Mouse (Mus musculus): ENCODE measurements around the gene Kcnk10. TPM values are rescaled to one million over a fixed set of nuclear protein-coding genes. Genes with fewer than 3 reads are reported as not detected.

Gene Kcnk10
- polyA plus RNA-seq, 1 experiment from 2014 or later = 0.74 TPM

DNA sequence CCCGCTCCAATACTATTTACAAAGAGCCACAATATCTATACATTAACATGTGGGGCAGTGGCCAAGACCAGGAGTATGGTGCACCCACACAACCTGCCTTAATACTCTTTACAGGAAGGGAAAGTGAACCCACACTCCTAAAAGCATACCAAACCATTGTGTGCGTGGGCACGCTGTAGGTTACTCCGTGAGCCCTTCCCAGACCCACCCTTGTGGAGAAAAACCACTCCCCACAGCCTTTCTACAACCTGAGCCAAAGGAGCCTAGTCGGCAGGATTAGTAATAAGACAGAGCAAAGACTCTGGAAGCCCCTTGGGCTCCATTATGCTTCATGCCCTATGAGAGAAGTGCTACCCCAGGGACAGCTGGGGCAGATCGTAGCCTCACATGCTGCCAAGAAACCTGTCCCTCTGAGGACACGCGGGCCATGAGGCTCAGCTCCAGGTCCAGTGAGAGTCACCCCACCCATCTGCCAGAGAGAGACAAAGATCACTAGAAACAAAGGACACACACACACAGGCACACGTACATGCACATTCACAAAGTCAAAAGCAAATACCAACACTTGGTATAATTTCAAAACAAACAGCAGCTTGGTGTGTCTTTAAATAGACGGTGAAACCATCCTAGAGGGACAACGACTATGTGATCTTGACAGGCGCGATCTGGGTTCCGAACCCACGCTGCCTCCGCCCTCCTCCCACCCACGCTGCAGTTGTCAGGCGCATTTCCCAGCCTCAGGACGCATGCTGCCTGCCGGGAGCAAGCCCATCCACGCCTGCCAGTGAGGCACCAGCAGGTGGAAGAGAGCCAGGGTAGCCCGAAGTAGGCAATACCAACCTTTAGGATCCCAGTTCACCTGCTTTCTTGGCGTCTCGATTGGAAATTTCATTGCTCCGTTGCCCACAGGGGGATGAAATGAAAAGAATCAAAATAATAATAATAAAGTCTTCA lies 4.5 kb downstream of the Kcnk10 start:
- Histone ChIP-seq H3K9me3 (ENCODE audit: control insufficient read depth) (no peaks in the 10 kb centered on the region), H3K27ac (ENCODE audit: low read depth, low read length) (no peak overlapping the region), H3K4me3 (ENCODE audit: low read depth, low read length) (peak overlapping the region; percentile 48), H3K4me2 (replicated peaks; ENCODE audit: low read depth) (peak overlapping the region; percentile 86; the same call in 1 of the 2 replicates), H3K36me3 (ENCODE audit: control insufficient read depth, insufficient read depth) (no peaks in the 10 kb centered on the region), H3K27me3 (replicated peaks; ENCODE audit: control insufficient read depth, insufficient read depth, low read length) (peaks cover 49% of the 10 kb centered on the region), H3K4me1 (replicated peaks; ENCODE audit: control insufficient read depth, insufficient read depth, low read length) (no peaks in the 10 kb centered on the region), H3K9ac (ENCODE audit: low read depth, low read length) (no peak overlapping the region)
- WGBS = 17% methylated on average over 25 of the region's 25 CpGs
- no peak for ATAC-seq
- no peak for TF ChIP-seq CTCF (IDR thresholded peaks at IDR 0.05; ENCODE audit: low read depth)

DNA sequence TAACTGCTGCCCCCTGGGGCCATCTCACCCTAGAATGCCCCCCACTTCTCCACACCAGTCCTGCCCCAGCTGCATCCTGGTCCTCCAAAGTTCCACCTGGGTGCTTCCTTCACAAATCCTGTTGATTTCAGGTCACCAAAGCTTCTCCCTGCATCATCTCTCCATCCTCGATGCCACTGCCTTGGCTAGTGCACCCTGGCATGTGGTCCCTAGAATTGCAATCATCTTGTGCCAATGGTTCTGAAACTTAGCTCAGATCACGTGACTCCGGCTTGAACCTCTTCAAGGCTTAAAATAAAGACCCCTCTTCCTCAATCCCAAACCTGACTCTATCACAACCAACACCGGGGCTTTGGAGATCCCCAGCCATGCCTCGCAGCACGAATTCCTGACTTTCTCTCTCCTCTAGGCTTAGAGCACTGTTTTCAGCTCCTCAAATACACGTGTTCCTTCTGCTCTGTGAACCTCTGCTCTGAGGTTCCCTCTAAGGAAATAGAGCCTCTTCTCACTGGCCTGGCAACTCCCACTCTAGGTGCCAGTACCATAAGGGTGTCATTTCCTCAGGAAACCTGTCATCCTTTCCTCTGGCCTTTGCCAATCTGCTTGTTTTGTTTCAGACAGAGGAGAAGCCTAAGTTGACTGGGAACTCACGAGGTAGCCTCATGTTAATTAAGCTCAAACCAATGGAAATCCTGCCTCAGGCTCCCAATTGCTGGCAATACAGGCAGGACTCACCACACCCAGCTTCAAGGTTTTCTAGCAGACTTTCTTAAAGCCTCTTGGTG lies 6.0 kb downstream of the Kcnk10 start:
- H3K4me2 ChIP-seq (replicated peaks; ENCODE audit: low read depth) = no peak overlapping the region
- no peaks in the 10 kb centered on the region for H3K4me1 ChIP-seq (replicated peaks; ENCODE audit: control insufficient read depth, insufficient read depth, low read length)
- no peak overlapping the region for H3K9ac ChIP-seq (ENCODE audit: low read depth, low read length)
- WGBS = 42% methylated on average over 8 of the region's 8 CpGs
- ATAC-seq = no peak
- H3K27me3 ChIP-seq (replicated peaks; ENCODE audit: control insufficient read depth, insufficient read depth, low read length) = peaks cover 39% of the 10 kb centered on the region
- TF ChIP-seq CTCF (IDR thresholded peaks at IDR 0.05; ENCODE audit: low read depth) = no peak
- H3K4me3 ChIP-seq (ENCODE audit: low read depth, low read length) = no peak overlapping the region
- no peaks in the 10 kb centered on the region for H3K9me3 ChIP-seq (ENCODE audit: control insufficient read depth)
- no peaks in the 10 kb centered on the region for H3K36me3 ChIP-seq (ENCODE audit: control insufficient read depth, insufficient read depth)
- no peak overlapping the region for H3K27ac ChIP-seq (ENCODE audit: low read depth, low read length)

DNA sequence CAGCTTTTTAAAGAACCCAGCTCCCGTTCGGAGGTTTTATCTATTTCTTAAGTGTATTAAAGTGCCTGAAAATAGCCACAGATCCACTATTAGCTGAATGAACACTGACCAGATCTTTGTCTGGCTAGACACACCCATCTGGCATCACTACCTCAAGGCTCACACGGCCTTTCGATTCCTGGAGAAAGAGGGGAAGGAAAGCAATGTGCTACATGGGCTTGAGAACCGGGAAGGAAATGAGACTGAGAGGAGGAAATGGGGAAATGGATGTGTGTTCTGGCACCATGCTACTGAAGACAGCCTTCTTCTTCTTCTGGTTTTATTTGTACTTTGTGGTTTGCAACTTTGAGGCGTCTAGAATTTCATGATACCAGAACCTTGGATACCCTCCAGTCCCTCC lies 8.7 kb downstream of the Kcnk10 start:
- no peak overlapping the region for H3K4me3 ChIP-seq (ENCODE audit: low read depth, low read length)
- H3K27ac ChIP-seq (ENCODE audit: low read depth, low read length) = no peak overlapping the region
- no peak overlapping the region for H3K4me2 ChIP-seq (replicated peaks; ENCODE audit: low read depth)
- H3K27me3 ChIP-seq (replicated peaks; ENCODE audit: control insufficient read depth, insufficient read depth, low read length) = peaks cover 12% of the 10 kb centered on the region
- 73% methylated on average over 6 of the region's 6 CpGs for WGBS
- H3K9ac ChIP-seq (ENCODE audit: low read depth, low read length) = no peak overlapping the region
- ATAC-seq = no peak
- no peaks in the 10 kb centered on the region for H3K4me1 ChIP-seq (replicated peaks; ENCODE audit: control insufficient read depth, insufficient read depth, low read length)
- no peaks in the 10 kb centered on the region for H3K36me3 ChIP-seq (ENCODE audit: control insufficient read depth, insufficient read depth)
- no peak for TF ChIP-seq CTCF (IDR thresholded peaks at IDR 0.05; ENCODE audit: low read depth)
- no peaks in the 10 kb centered on the region for H3K9me3 ChIP-seq (ENCODE audit: control insufficient read depth)

DNA sequence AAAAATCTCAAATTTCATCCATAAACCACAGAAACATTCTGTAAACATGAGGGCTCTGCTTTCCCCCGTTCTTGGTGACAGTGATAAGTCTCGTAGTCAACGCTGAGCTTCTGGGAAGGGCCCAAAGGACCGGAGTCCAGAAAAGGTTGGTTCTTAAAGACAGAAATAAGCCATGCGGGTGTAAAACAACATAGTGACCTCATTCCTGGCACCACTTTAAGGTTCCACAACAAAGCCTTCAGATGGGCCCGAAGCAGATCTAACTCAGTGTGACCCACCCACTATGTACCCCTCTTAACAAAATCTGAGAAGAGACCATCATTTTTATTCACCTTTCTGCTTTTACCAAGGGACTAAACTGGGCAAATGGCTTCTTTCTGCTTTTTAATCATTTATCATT lies 10.2 kb downstream of the Kcnk10 start:
- Histone ChIP-seq H3K4me1 (replicated peaks; ENCODE audit: control insufficient read depth, insufficient read depth, low read length) (no peaks in the 10 kb centered on the region), H3K9me3 (ENCODE audit: control insufficient read depth) (no peaks in the 10 kb centered on the region), H3K27ac (ENCODE audit: low read depth, low read length) (no peak overlapping the region), H3K4me2 (replicated peaks; ENCODE audit: low read depth) (no peak overlapping the region), H3K4me3 (ENCODE audit: low read depth, low read length) (no peak overlapping the region), H3K9ac (ENCODE audit: low read depth, low read length) (no peak overlapping the region), H3K36me3 (ENCODE audit: control insufficient read depth, insufficient read depth) (no peaks in the 10 kb centered on the region), H3K27me3 (replicated peaks; ENCODE audit: control insufficient read depth, insufficient read depth, low read length) (no peaks in the 10 kb centered on the region; the same call in 1 of the 2 replicates)
- TF ChIP-seq CTCF (IDR thresholded peaks at IDR 0.05; ENCODE audit: low read depth) = no peak
- 72% methylated on average over 6 of the region's 6 CpGs for WGBS
- no peak for ATAC-seq

DNA sequence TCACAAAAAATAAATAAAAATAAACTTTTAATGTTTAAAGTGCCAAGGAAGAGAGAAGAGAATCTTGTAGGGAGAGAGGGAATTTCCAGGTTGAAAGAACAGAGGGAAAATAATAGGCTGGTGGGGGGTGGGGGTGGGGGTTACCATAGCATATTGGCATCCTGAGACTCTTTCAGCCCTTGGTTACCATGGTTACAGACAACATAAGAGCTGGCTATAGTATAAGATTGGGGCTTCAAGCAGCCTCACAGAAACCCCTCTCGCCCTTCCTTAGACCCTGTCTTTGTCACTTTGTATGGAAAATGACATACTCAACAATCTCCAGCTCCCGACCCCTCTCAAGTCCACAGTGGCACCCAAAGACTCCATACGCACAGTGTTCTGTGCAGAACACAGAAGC lies 13.7 kb downstream of the Kcnk10 start:
- Histone ChIP-seq H3K27ac (ENCODE audit: low read depth, low read length) (no peak overlapping the region), H3K4me2 (replicated peaks; ENCODE audit: low read depth) (no peak overlapping the region), H3K27me3 (replicated peaks; ENCODE audit: control insufficient read depth, insufficient read depth, low read length) (no peaks in the 10 kb centered on the region), H3K4me3 (ENCODE audit: low read depth, low read length) (no peak overlapping the region), H3K9me3 (ENCODE audit: control insufficient read depth) (no peaks in the 10 kb centered on the region), H3K9ac (ENCODE audit: low read depth, low read length) (no peak overlapping the region), H3K4me1 (replicated peaks; ENCODE audit: control insufficient read depth, insufficient read depth, low read length) (no peaks in the 10 kb centered on the region), H3K36me3 (ENCODE audit: control insufficient read depth, insufficient read depth) (no peaks in the 10 kb centered on the region)
- WGBS = 73% methylated on average over 3 of the region's 3 CpGs
- TF ChIP-seq CTCF (IDR thresholded peaks at IDR 0.05; ENCODE audit: low read depth) = no peak
- no peak for ATAC-seq

DNA sequence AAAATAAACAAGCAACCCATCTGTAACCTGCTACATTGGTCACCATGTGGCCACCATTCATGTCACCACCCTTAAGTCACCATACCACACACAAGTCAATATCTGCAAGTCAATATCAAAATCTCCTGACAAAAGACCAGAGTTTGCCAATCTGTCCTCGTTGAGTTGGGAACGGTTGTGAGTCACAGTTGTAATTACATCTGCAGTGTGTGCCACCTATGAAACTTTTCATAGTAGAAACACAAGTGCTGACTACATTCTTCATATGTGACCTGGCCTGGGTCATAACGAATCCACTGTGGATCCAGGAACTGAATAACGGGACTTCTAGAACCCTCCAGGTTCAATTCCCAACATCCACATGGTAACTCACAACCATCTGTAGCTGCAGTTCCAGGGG lies 14.8 kb downstream of the Kcnk10 start:
- ATAC-seq = no peak
- H3K27ac ChIP-seq (ENCODE audit: low read depth, low read length) = no peak overlapping the region
- H3K4me2 ChIP-seq (replicated peaks; ENCODE audit: low read depth) = no peak overlapping the region
- no peaks in the 10 kb centered on the region for H3K36me3 ChIP-seq (ENCODE audit: control insufficient read depth, insufficient read depth)
- no peak overlapping the region for H3K4me3 ChIP-seq (ENCODE audit: low read depth, low read length)
- H3K4me1 ChIP-seq (replicated peaks; ENCODE audit: control insufficient read depth, insufficient read depth, low read length) = no peaks in the 10 kb centered on the region
- H3K9me3 ChIP-seq (ENCODE audit: control insufficient read depth) = no peaks in the 10 kb centered on the region
- H3K9ac ChIP-seq (ENCODE audit: low read depth, low read length) = no peak overlapping the region
- WGBS = 84% methylated on average over 4 of the region's 4 CpGs
- H3K27me3 ChIP-seq (replicated peaks; ENCODE audit: control insufficient read depth, insufficient read depth, low read length) = no peaks in the 10 kb centered on the region
- TF ChIP-seq CTCF (IDR thresholded peaks at IDR 0.05; ENCODE audit: low read depth) = no peak
